In genomic region chr13:11549136-11549535, GRCm38 (mm10) we compare ENCODE assay signal across 8 mouse cellular contexts.
A peak's percentile ranks its signal among the peaks of the same experiment; 100 is the strongest.
DNase-seq lines count a peak whose midpoint lies in the region; ATAC-seq and TF ChIP-seq lines count a peak whose summit lies in the region.
"Not testable (repeated sequence)": the region's sequence is repeated elsewhere in the genome, so short reads cannot be mapped to it uniquely, and the experiment has no call there.

No protein-coding gene starts in this region.

- H3ac ChIP-seq in myocyte (ENCODE audit: control insufficient read depth, insufficient read length), result not testable (repeated sequence)

- TF ChIP-seq CTCF in stomach, postnatal 0 days (IDR thresholded peaks at IDR 0.05; ENCODE audit: low read depth), result not testable (repeated sequence)

- H3K27ac ChIP-seq in heart, embryonic 10.5 days; heart, embryonic 14.5 days (replicated peaks in 1 of 2; ENCODE audit: control insufficient read depth in 1 of 2, insufficient read depth in 1 of 2, low read depth in 2 of 2, low read length in 2 of 2); intestine, embryonic 14.5 days (ENCODE audit: low read depth); stomach, postnatal 0 days (replicated peaks): not testable (repeated sequence)

- H3K79me2 ChIP-seq in myocyte (ENCODE audit: control insufficient read depth, insufficient read depth), result not testable (repeated sequence)

- TF ChIP-seq EP300 in stomach, postnatal 0 days (optimal IDR thresholded peaks at IDR 0.05), result not testable (repeated sequence)

- H3K4me3 ChIP-seq in heart, embryonic 10.5 days; heart, embryonic 14.5 days (ENCODE audit: control insufficient read depth in 1 of 2, insufficient read depth in 1 of 2, low read depth in 1 of 2, low read length in 2 of 2); intestine, embryonic 14.5 days (ENCODE audit: low read depth, low read length); myocyte; stomach, postnatal 0 days (ENCODE audit: low read depth, low read length): not testable (repeated sequence)

- H3K36me3 ChIP-seq in heart, embryonic 10.5 days, result peaks cover 20% of the 10 kb centered on the region
- H3K36me3 ChIP-seq in heart, embryonic 14.5 days (ENCODE audit: control insufficient read depth, insufficient read depth, low read length), result peaks cover 28% of the 10 kb centered on the region
- H3K36me3 ChIP-seq in intestine, embryonic 14.5 days (ENCODE audit: control insufficient read depth, insufficient read depth, low read length); myocyte (ENCODE audit: control insufficient read depth, insufficient read depth); stomach, postnatal 0 days (ENCODE audit: control insufficient read depth, insufficient read depth, low read length): not testable (repeated sequence)

- H3K27me3 ChIP-seq in heart, embryonic 10.5 days (ENCODE audit: insufficient read depth, poor library complexity, severe bottlenecking); heart, embryonic 14.5 days (ENCODE audit: control insufficient read depth, insufficient read depth, low read length); intestine, embryonic 14.5 days (replicated peaks; ENCODE audit: control insufficient read depth, insufficient read depth, low read length); myocyte (ENCODE audit: control insufficient read depth, insufficient read depth, insufficient read length); stomach, postnatal 0 days (ENCODE audit: control insufficient read depth, insufficient read depth, low read length): not testable (repeated sequence)

- H3K4me2 ChIP-seq in heart, embryonic 14.5 days (ENCODE audit: low read length), result peak overlapping the region; percentile 39
- H3K4me2 ChIP-seq in intestine, embryonic 14.5 days (ENCODE audit: low read length); stomach, postnatal 0 days (replicated peaks; ENCODE audit: low read depth): not testable (repeated sequence)
- H3K4me2 ChIP-seq in myocyte (ENCODE audit: low read depth), result peak overlapping the region; percentile 57

- not testable (repeated sequence) for ATAC-seq in heart, embryonic 14.5 days (ENCODE audit: insufficient number of reproducible peaks, insufficient read depth, low FRiP score, low read depth)
- peak; percentile 83 for ATAC-seq in intestine, embryonic 14.5 days (replicated peaks; ENCODE audit: low FRiP score, low TSS enrichment, low read depth)
- ATAC-seq in stomach, postnatal 0 days (ENCODE audit: low FRiP score, low TSS enrichment), result peak; percentile 57; the same call in 1 of the 2 replicates

- peak; percentile 2 for DNase-seq in 416B (ENCODE audit: low read depth)
- peak; percentile 5 for DNase-seq in R1 (ENCODE audit: low read depth, low spot score)
- peak; percentile 77 for DNase-seq in heart, embryonic 10.5 days (ENCODE audit: low spot score)
- DNase-seq in intestine, embryonic 14.5 days (ENCODE audit: low spot score), result not testable (repeated sequence)
- DNase-seq in stomach, postnatal 0 days (ENCODE audit: low spot score), result peak; percentile 40
- DNase-seq in urinary bladder, postnatal 25 days (ENCODE audit: low spot score), result peak; percentile 44

- not testable (repeated sequence) for TF ChIP-seq POLR2A in myocyte (IDR thresholded peaks at IDR 0.05; ENCODE audit: insufficient read length, low read depth)

- not testable (repeated sequence) for H3K9ac ChIP-seq in heart, embryonic 14.5 days (ENCODE audit: low read length); intestine, embryonic 14.5 days (ENCODE audit: low read length); stomach, postnatal 0 days (ENCODE audit: low read length)

- not testable (repeated sequence) for H3K4me1 ChIP-seq in heart, embryonic 10.5 days; heart, embryonic 14.5 days (ENCODE audit: control insufficient read depth in 2 of 2, insufficient read depth in 2 of 2, low read length in 2 of 2); intestine, embryonic 14.5 days (replicated peaks; ENCODE audit: control insufficient read depth, insufficient read depth, low read length); stomach, postnatal 0 days (replicated peaks; ENCODE audit: control insufficient read depth, insufficient read depth)

- 43% methylated on average over 15 of the region's 15 CpGs for WGBS in heart, embryonic 10.5 days
- whole genome bisulfite sequencing in heart, embryonic 14.5 days, result 20% methylated on average over 15 of the region's 15 CpGs
- 36% methylated on average over 15 of the region's 15 CpGs for WGBS in intestine, embryonic 14.5 days
- 37% methylated on average over 15 of the region's 15 CpGs for WGBS in stomach, postnatal 0 days

- H3K9me3 ChIP-seq in heart, embryonic 10.5 days; heart, embryonic 14.5 days (ENCODE audit: control insufficient read depth, low read length); intestine, embryonic 14.5 days (ENCODE audit: control insufficient read depth, low read length); stomach, postnatal 0 days (ENCODE audit: control insufficient read depth, low read length): not testable (repeated sequence)

TF ChIP-seq in myocyte, 11 proteins besides CTCF, POLR2A, EP300 and RAD21:
- TF ChIP-seq CEBPB (IDR thresholded peaks at IDR 0.05; ENCODE audit: insufficient read depth, poor library complexity, severe bottlenecking), result peak; percentile 75
TF ChIP-seq in myocyte: peak in this region for 1; not testable (repeated sequence) for 10.
